Mouse (Mus musculus) hindbrain, embryonic 12.5 days (tissue): ENCODE measurements around the gene Tjp3. TPM values are rescaled to one million over a fixed set of nuclear protein-coding genes. Genes with fewer than 3 reads are reported as not detected.

Experiments
- ATAC-seq: fragments of 200-750 bp; cut with Nextera tagmentation; 2 replicates; pipeline ENCODE4 v1.8.0; 2017; ENCODE audit warnings: moderate TSS enrichment; ENCODE audit not compliant: low FRiP score
- H3K27ac ChIP-seq: fragments of 300-500 bp; sonication (generic); 2 replicates; pipeline ENCODE4 v1.5.1; 2016; ENCODE audit warnings: mild to moderate bottlenecking
- H3K27me3 ChIP-seq: fragments of 300-500 bp; sonication (generic); 2 replicates; pipeline ENCODE4 v1.6.1; 2016; ENCODE audit warnings: mild to moderate bottlenecking
- H3K36me3 ChIP-seq: fragments of 300-500 bp; sonication (generic); 2 replicates; pipeline ENCODE4 v1.6.1; 2016; ENCODE audit warnings: mild to moderate bottlenecking
- H3K4me1 ChIP-seq: fragments of 300-500 bp; sonication (generic); 2 replicates; pipeline ENCODE4 v1.6.1; 2016
- H3K4me2 ChIP-seq: fragments of 300-500 bp; sonication (generic); replicated peaks from 2 replicates; pipeline ENCODE4 v1.6.1; 2016; ENCODE audit warnings: mild to moderate bottlenecking
- H3K4me3 ChIP-seq: fragments of 300-500 bp; sonication (generic); 2 replicates; pipeline ENCODE4 v1.5.1; 2016; ENCODE audit warnings: mild to moderate bottlenecking
- H3K9ac ChIP-seq: fragments of 300-500 bp; sonication (generic); 2 replicates; pipeline ENCODE4 v1.6.1; 2016; ENCODE audit warnings: mild to moderate bottlenecking, moderate library complexity
- H3K9me3 ChIP-seq: fragments of 300-500 bp; sonication (generic); replicated peaks from 2 replicates; pipeline ENCODE4 v1.6.1; 2016; ENCODE audit warnings: mild to moderate bottlenecking
- WGBS: fragments of 180-500 bp; shearing (Covaris S2); methylation state at CpG from one replicate; pipeline ENCODE4 v1.1.7; 2016; 5-methylcytosine and 5-hydroxymethylcytosine counted together
- polyA plus RNA-seq: library from polyadenylated mRNA; unstranded; fragments of >200 nt; fragmentation: Nextera tagmentation; extraction: Ambion mirVana; gene quantifications from 2 replicates; pipeline ENCODE4 v1.2.1, GENCODE M21; 2016

The Tjp3 gene
- polyA plus RNA-seq, 1 experiment from 2014 or later, result 6.8 TPM

- H3K4me3 ChIP-seq, result no peak overlapping the region
Observed at GRCm38 (mm10) chr10:81316338-81317060, 25.1 kb upstream of the Tjp3 start.

GRCm38 (mm10) chr10:81315587-81315986 lies 24.2 kb upstream of the Tjp3 start:
- Histone ChIP-seq H3K4me1 (peaks cover 27% of the 10 kb centered on the region), H3K27me3 (no peaks in the 10 kb centered on the region), H3K4me2 (no peak overlapping the region), H3K4me3 (no peak overlapping the region), H3K9ac (no peak overlapping the region), H3K36me3 (peaks cover 75% of the 10 kb centered on the region), H3K9me3 (no peaks in the 10 kb centered on the region), H3K27ac (no peak overlapping the region)
- WGBS, result 95% methylated on average over 16 of the region's 16 CpGs
- ATAC-seq, result no peak

More at GRCm38 (mm10) chr10:81316338-81317060, 25.1 kb upstream of the Tjp3 start:
- Histone ChIP-seq H3K9ac (no peak overlapping the region), H3K36me3 (peaks cover 65% of the 10 kb centered on the region), H3K4me1 (peaks cover 28% of the 10 kb centered on the region), H3K4me2 (peak overlapping the region; percentile 28), H3K9me3 (no peaks in the 10 kb centered on the region), H3K27ac (no peak overlapping the region), H3K27me3 (no peaks in the 10 kb centered on the region)
- ATAC-seq, result no peak
- 43% methylated on average over 16 of the region's 16 CpGs for WGBS

GRCm38 (mm10) chr10:81314201-81314600 lies 22.8 kb upstream of the Tjp3 start:
- Histone ChIP-seq H3K4me3 (no peak overlapping the region), H3K4me2 (no peak overlapping the region), H3K36me3 (peaks cover 88% of the 10 kb centered on the region), H3K9ac (no peak overlapping the region), H3K27me3 (no peaks in the 10 kb centered on the region), H3K4me1 (peaks cover 19% of the 10 kb centered on the region), H3K27ac (no peak overlapping the region), H3K9me3 (no peaks in the 10 kb centered on the region)
- 75% methylated on average over 7 of the region's 7 CpGs for WGBS
- ATAC-seq, result no peak

DNA sequence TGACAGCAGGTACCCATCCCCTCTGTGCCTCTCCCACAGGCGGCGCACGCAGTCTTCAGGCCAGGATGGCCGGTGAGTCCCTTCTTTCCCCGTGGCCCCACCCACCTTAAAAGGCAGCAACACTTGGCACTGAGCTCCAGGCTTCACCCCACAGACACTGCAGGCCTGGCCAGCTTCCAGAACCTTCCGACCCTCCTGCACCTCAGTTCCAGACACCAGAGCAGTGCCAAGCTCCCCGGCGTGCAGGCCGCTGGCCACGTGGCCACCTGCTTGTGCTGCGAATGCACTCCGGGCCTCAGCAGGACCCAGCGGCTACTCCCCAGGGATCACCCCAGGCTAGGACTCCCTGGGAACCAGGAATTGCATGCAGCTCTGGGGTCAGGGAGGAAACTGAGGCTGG lies 22.2 kb upstream of the Tjp3 start:
- Histone ChIP-seq H3K9ac (no peak overlapping the region), H3K4me1 (peaks cover 13% of the 10 kb centered on the region), H3K4me2 (no peak overlapping the region), H3K36me3 (peaks cover 90% of the 10 kb centered on the region), H3K27ac (no peak overlapping the region), H3K4me3 (no peak overlapping the region), H3K9me3 (no peaks in the 10 kb centered on the region), H3K27me3 (no peaks in the 10 kb centered on the region)
- WGBS, result 95% methylated on average over 13 of the region's 13 CpGs
- ATAC-seq, result no peak

DNA sequence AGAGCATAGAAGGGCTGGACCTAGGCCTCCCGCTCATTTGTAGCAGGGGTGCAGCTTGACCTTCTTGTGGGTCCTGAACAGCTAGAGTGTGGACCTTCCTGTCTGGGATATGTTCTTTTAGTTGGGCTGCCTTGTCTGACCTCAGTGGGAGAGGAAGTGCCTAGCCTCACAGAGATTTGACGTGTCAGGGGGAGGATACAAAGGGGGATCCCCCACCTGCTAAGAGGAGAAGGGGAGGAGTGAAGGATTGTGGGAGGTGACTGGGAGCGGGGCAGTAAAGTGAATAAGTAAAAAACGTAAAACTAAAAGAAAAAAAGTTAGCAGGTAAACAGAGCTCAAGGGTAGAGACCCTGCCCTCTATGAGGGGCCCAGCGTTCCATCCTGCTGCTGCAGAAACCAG lies 18.2 kb upstream of the Tjp3 start:
- no peak overlapping the region for H3K27ac ChIP-seq
- peaks cover 93% of the 10 kb centered on the region for H3K36me3 ChIP-seq
- no peak overlapping the region for H3K9ac ChIP-seq
- H3K9me3 ChIP-seq, result no peaks in the 10 kb centered on the region
- ATAC-seq, result no peak
- no peak overlapping the region for H3K4me2 ChIP-seq
- no peaks in the 10 kb centered on the region for H3K27me3 ChIP-seq
- 0 out of 2 replicates have a peak, but pooled peaks cover 5% of the 10 kb centered on the region for H3K4me1 ChIP-seq
- 87% methylated on average over 5 of the region's 5 CpGs for WGBS
- H3K4me3 ChIP-seq, result no peak overlapping the region

- Histone ChIP-seq H3K4me3 (no peak overlapping the region), H3K27me3 (no peaks in the 10 kb centered on the region), H3K27ac (no peak overlapping the region), H3K9me3 (no peaks in the 10 kb centered on the region), H3K4me1 (peaks cover 14% of the 10 kb centered on the region; the same call in 1 of the 2 replicates), H3K4me2 (no peak overlapping the region), H3K9ac (no peak overlapping the region), H3K36me3 (peaks cover 69% of the 10 kb centered on the region)
- WGBS, result 91% methylated on average over 21 of the region's 21 CpGs
- no peak for ATAC-seq
Observed at GRCm38 (mm10) chr10:81306837-81307682, 15.7 kb upstream of the Tjp3 start.

DNA sequence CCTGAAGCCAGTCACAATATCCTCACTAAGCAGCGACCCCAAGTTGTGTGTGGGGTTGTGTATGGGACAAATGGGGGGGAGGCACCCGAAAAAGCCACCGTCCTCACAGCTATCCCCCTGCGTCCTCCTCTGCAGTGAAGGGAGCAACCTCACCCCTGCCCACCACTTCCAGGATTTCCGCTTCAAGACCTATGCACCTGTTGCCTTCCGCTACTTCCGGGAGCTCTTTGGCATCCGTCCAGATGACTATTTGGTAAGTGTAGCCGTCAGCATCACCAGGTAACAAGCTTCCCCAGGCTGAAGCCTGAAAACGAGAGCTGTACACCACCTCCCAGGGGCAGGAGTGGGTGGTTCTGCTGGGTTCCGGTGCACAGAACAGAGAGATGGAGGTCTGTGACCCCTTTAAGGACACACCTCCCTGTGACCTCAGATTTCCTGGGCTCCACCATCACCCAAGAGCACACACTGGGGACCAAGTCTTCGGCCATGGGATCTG lies 14.8 kb upstream of the Tjp3 start:
- WGBS, result 95% methylated on average over 12 of the region's 12 CpGs
- H3K27me3 ChIP-seq, result no peaks in the 10 kb centered on the region
- H3K36me3 ChIP-seq, result peaks cover 61% of the 10 kb centered on the region
- H3K4me2 ChIP-seq, result no peak overlapping the region
- no peak overlapping the region for H3K4me3 ChIP-seq
- no peak overlapping the region for H3K9ac ChIP-seq
- H3K9me3 ChIP-seq, result no peaks in the 10 kb centered on the region
- peaks cover 19% of the 10 kb centered on the region for H3K4me1 ChIP-seq
- no peak for ATAC-seq
- no peak overlapping the region for H3K27ac ChIP-seq

GRCm38 (mm10) chr10:81305663-81306062 lies 14.3 kb upstream of the Tjp3 start:
- ATAC-seq, result no peak
- Histone ChIP-seq H3K4me2 (no peak overlapping the region), H3K27ac (no peak overlapping the region), H3K36me3 (peaks cover 55% of the 10 kb centered on the region), H3K9me3 (no peaks in the 10 kb centered on the region), H3K27me3 (no peaks in the 10 kb centered on the region), H3K4me3 (no peak overlapping the region), H3K9ac (no peak overlapping the region), H3K4me1 (peaks cover 23% of the 10 kb centered on the region)
- 92% methylated on average over 14 of the region's 14 CpGs for WGBS

- Histone ChIP-seq H3K4me3 (no peak overlapping the region), H3K27ac (no peak overlapping the region), H3K9me3 (no peaks in the 10 kb centered on the region), H3K4me1 (peaks cover 29% of the 10 kb centered on the region), H3K9ac (peak overlapping the region; percentile 18; the same call in 1 of the 2 replicates), H3K27me3 (no peaks in the 10 kb centered on the region), H3K36me3 (peaks cover 46% of the 10 kb centered on the region), H3K4me2 (no peak overlapping the region)
- ATAC-seq, result no peak
- 17% methylated on average over 5 of the region's 9 CpGs for WGBS
Observed at GRCm38 (mm10) chr10:81304597-81305238, 13.3 kb upstream of the Tjp3 start.

- H3K9me3 ChIP-seq, result no peaks in the 10 kb centered on the region
- H3K27me3 ChIP-seq, result no peaks in the 10 kb centered on the region
- H3K27ac ChIP-seq, result no peak overlapping the region
- H3K4me3 ChIP-seq, result no peak overlapping the region
- 75% methylated on average over 7 of the region's 7 CpGs for WGBS
- no peak overlapping the region for H3K9ac ChIP-seq
- no peak for ATAC-seq
- H3K36me3 ChIP-seq, result peaks cover 36% of the 10 kb centered on the region
- H3K4me1 ChIP-seq, result peaks cover 33% of the 10 kb centered on the region
- H3K4me2 ChIP-seq, result no peak overlapping the region
Observed at GRCm38 (mm10) chr10:81303761-81304160, 12.4 kb upstream of the Tjp3 start.

- Histone ChIP-seq H3K27ac (no peak overlapping the region), H3K36me3 (peaks cover 32% of the 10 kb centered on the region), H3K9ac (no peak overlapping the region), H3K9me3 (no peaks in the 10 kb centered on the region), H3K4me2 (no peak overlapping the region), H3K27me3 (no peaks in the 10 kb centered on the region), H3K4me3 (no peak overlapping the region), H3K4me1 (peaks cover 33% of the 10 kb centered on the region)
- WGBS, result 79% methylated on average over 10 of the region's 10 CpGs
- no peak for ATAC-seq
Observed at GRCm38 (mm10) chr10:81303258-81303657, 11.9 kb upstream of the Tjp3 start.

DNA sequence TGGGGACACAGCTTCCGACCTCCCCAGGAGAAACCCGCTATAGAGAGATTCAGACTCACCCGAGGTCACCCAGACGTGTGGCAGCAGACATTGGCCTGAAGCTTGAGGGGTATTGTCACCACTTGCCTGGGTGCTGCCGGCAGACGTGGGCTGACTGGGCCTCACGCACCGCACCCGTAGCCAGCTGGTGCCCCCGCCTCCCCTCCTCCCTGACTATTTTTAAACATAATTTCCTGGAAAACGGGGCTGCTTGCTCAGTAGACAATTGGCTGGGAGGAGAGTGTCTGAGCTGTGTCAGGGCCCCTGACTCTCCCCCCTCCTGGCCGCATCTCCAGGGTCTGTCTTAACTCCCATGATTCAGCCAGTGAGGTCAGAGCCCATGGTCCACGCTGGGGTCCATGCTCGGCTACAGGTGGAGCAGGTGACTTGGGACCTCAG lies 11.4 kb upstream of the Tjp3 start:
- Histone ChIP-seq H3K4me2 (no peak overlapping the region), H3K9me3 (no peaks in the 10 kb centered on the region), H3K27ac (no peak overlapping the region), H3K9ac (peak overlapping the region; percentile 4; the same call in 1 of the 2 replicates), H3K27me3 (no peaks in the 10 kb centered on the region), H3K36me3 (peaks cover 28% of the 10 kb centered on the region), H3K4me1 (peaks cover 33% of the 10 kb centered on the region), H3K4me3 (no peak overlapping the region)
- WGBS, result 65% methylated on average over 14 of the region's 14 CpGs
- ATAC-seq, result no peak
